Mouse (Mus musculus) brain, embryonic 14.5 days (tissue): ENCODE measurements at regions not wholly inside any gene's neighbourhood (a gene's known extent, or its start where the extent isn't known, plus 50 kb on each side); places are given as distances from the start of the nearest gene placed in this dataset.
"Not testable (repeated sequence)": the region's sequence is repeated elsewhere in the genome, so short reads cannot be mapped to it uniquely, and the experiment has no call there.

Experiments used
- DNase-seq: peaks from one replicate; pipeline ENCODE4 v3.0.0-alpha.2; 2011; ENCODE audit warnings: low read depth
- CTCF ChIP-seq: fragments of 200-500 bp; IDR thresholded peaks from 2 replicates; pipeline ENCODE4 v1.5.1; 2012; ENCODE audit warnings: inconsistent platforms, mild to moderate bottlenecking, moderate library complexity, borderline replicate concordance; ENCODE audit not compliant: insufficient read depth, insufficient read length; ENCODE audit errors: extremely low read depth
- POLR2A ChIP-seq: fragments of 200-500 bp; IDR thresholded peaks from 2 replicates; pipeline ENCODE4 v1.6.1; 2012; ENCODE audit warnings: mild to moderate bottlenecking, inconsistent platforms, borderline replicate concordance; ENCODE audit not compliant: poor library complexity, insufficient read depth, insufficient read length, severe bottlenecking; ENCODE audit errors: extremely low read depth

- TF ChIP-seq POLR2A (no peak), CTCF (no peak)
- peak; percentile 9 for DNase-seq
Observed at GRCm38 (mm10) chr17:83052613-83053140, 162.4 kb upstream of the Pkdcc start.

GRCm38 (mm10) chr17:83057832-83058231, 157.3 kb upstream of the Pkdcc start:
- no peak for DNase-seq
- no peak for TF ChIP-seq POLR2A
- TF ChIP-seq CTCF = no peak

- peak; percentile 46 for DNase-seq
- TF ChIP-seq CTCF (no peak), POLR2A (no peak)
Observed at GRCm38 (mm10) chr17:83061843-83062242, 153.2 kb upstream of the Pkdcc start.

- no peak for TF ChIP-seq POLR2A
- no peak for TF ChIP-seq CTCF
- DNase-seq = no peak
Observed at GRCm38 (mm10) chr17:83063848-83064247, 151.2 kb upstream of the Pkdcc start.

GRCm38 (mm10) chr17:83064376-83064775, 150.7 kb upstream of the Pkdcc start:
- not testable (repeated sequence) for DNase-seq

- no peak for DNase-seq
- no peak for TF ChIP-seq CTCF
- TF ChIP-seq POLR2A = no peak
Observed at GRCm38 (mm10) chr17:83069246-83069645, 145.8 kb upstream of the Pkdcc start.

GRCm38 (mm10) chr17:83071746-83072145, 143.3 kb upstream of the Pkdcc start:
- DNase-seq = peak; percentile 18
- TF ChIP-seq POLR2A = no peak
- no peak for TF ChIP-seq CTCF

GRCm38 (mm10) chr17:83072175-83072574, 142.9 kb upstream of the Pkdcc start:
- peak; percentile 22 for DNase-seq
- TF ChIP-seq CTCF (no peak), POLR2A (no peak)

GRCm38 (mm10) chr17:83074893-83075292, 140.2 kb upstream of the Pkdcc start:
- no peak for TF ChIP-seq POLR2A
- TF ChIP-seq CTCF = no peak
- DNase-seq = no peak

- TF ChIP-seq POLR2A (no peak), CTCF (no peak)
- peak; percentile 37 for DNase-seq
Observed at GRCm38 (mm10) chr17:83077737-83078600, 137.1 kb upstream of the Pkdcc start.

GRCm38 (mm10) chr17:83078601-83079360, 136.3 kb upstream of the Pkdcc start:
- TF ChIP-seq CTCF (no peak), POLR2A (no peak)
- peak; percentile 24 for DNase-seq
